Mouse (Mus musculus) C2C12 (cell line): ENCODE results near the gene Gm49395.

Source experiments
- CEBPB ChIP-seq: IDR thresholded peaks from one replicate; pipeline ENCODE4 v1.6.1; 2011; ENCODE audit warnings: low read depth, mild to moderate bottlenecking, control low read depth, moderate library complexity
- CTCF ChIP-seq: IDR thresholded peaks from one replicate; pipeline ENCODE4 v1.5.1; 2011; ENCODE audit not compliant: control insufficient read depth, insufficient read depth, insufficient read length
- FOSL1 ChIP-seq: IDR thresholded peaks from one replicate; pipeline ENCODE4 v1.8.0; 2011; ENCODE audit warnings: mild to moderate bottlenecking, low read length; ENCODE audit not compliant: poor library complexity, insufficient read depth, severe bottlenecking
- MAX ChIP-seq: IDR thresholded peaks from one replicate; pipeline ENCODE4 v1.6.1; 2011; ENCODE audit warnings: mild to moderate bottlenecking, control low read depth
- MYOD1 ChIP-seq: IDR thresholded peaks from one replicate; pipeline ENCODE4 v1.6.1; 2011; ENCODE audit warnings: low read depth; ENCODE audit not compliant: control insufficient read depth, insufficient read length
- MYOG ChIP-seq: IDR thresholded peaks from one replicate; pipeline ENCODE4 v1.6.1; 2011; ENCODE audit not compliant: control insufficient read depth, insufficient read length; ENCODE audit errors: extremely low read depth
- USF1 ChIP-seq: IDR thresholded peaks from one replicate; pipeline ENCODE4 v1.6.1; 2011; ENCODE audit warnings: low read depth, mild to moderate bottlenecking, control low read depth, moderate library complexity

DNA sequence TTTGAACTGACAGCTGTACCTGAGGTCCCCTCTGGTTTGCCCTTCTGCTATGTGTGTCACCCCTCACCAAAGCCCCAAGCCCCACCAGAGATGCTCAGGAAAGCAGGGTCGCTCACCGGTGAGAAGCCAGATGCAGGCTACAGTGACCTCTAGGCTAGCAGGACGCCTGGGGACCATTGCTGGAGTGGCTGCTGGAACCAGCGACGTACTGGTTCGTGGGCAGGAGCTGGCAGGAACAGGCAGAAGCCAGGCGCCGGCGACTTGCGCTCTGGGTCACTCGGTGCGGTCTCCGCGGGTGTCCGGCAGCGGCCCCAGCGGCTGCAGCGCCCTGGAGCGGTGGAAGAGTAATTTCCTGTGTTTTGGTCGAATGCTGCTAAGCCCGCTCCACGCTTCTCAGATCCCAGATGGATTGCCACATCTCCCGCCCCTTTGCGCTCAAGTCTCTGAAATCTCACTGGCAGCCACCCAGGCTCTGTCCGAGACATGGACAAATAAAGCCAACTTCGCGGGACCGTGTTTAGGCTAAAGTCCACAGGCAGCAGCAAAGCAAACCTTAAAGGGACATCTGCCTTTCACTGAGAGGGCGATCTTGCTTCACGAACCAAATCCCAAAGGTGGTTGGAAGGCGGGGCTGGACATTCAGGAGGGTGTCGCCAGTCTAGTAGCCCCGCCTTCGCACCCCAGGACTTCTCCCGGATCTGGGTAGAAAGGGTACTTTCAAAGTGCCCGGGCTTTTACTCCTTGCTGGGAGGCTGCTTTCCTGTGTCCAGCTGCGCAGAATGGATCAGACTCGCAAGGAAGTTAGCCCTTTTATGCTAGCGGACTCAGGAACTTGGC lies at the start of gene Gm49395, which contains the start of gene Itga1:
- TF ChIP-seq CTCF (no peak), MAX (no peak), USF1 (no peak), FOSL1 (no peak), CEBPB (peak; percentile 16), MYOD1 (no peak), MYOG (no peak)
